Mouse (Mus musculus) heart, adult 18-20 months (tissue): Measurements from ENCODE around the gene Arhgef3. TPM values are rescaled to one million over a fixed set of nuclear protein-coding genes. Genes with fewer than 3 reads are reported as not detected.

Experiments used
- DNase-seq, 2 experiments: peaks; one replicate each; pipeline ENCODE4 v3.0.0; 2021 to 2022; ENCODE audit warnings: mixed read lengths in 1 of 2
- long read RNA-seq, 2 experiments: library from polyadenylated mRNA; stranded (forward); transcript quantifications; one replicate each; pipeline ENCODE4 v2.0.0; 2021
- total RNA-seq, 2 experiments: library from RNA; stranded (reverse); gene quantifications; 2 replicates each; pipeline ENCODE4 v1.2.3; 2021

Arhgef3 gene
- 10 to 100 TPM; 24.5 to 26.1 TPM for total RNA-seq
- long read RNA-seq, experiment 1, transcript Arhgef3-201 (11 exons, 3,585 nt), result major isoform, 5 of 18 reads
- long read RNA-seq, experiment 1, partial matches to known transcripts, result 6 of 18 reads
- long read RNA-seq, experiment 1, other reads (novel, unspliced or antisense), result 5 of 18 reads
- long read RNA-seq, experiment 2, partial matches to known transcripts, result 0 of 4 reads
- long read RNA-seq, experiment 2, other reads (novel, unspliced or antisense), result 2 of 4 reads

GRCm38 (mm10) chr14:27114362-27115274 lies at the start of gene Arhgef3:
Arhgef3 (plus strand) TSS chr14:27114899.
- peak; percentile 78 to 84 for DNase-seq

GRCm38 (mm10) chr14:27066171-27066929 lies 48.3 kb upstream of the Arhgef3 start:
- DNase-seq, result peak in 1 of 2 experiments; percentile 49

- DNase-seq, result no peak
These were observed 46.8 kb upstream of the Arhgef3 start for GRCm38 (mm10) chr14:27067866-27068271.

- DNase-seq, result no peak
These were observed 45.1 kb upstream of the Arhgef3 start for GRCm38 (mm10) chr14:27069434-27070097.

GRCm38 (mm10) chr14:27070128-27070527 lies 44.6 kb upstream of the Arhgef3 start:
- no peak for DNase-seq

- DNase-seq, result no peak
These were observed 43.9 kb upstream of the Arhgef3 start for GRCm38 (mm10) chr14:27070758-27071157.

GRCm38 (mm10) chr14:27071985-27072384 lies 42.7 kb upstream of the Arhgef3 start:
- DNase-seq, result no peak

GRCm38 (mm10) chr14:27075084-27075483 lies 39.6 kb upstream of the Arhgef3 start:
- no peak for DNase-seq

GRCm38 (mm10) chr14:27075909-27076521 lies 38.7 kb upstream of the Arhgef3 start:
- DNase-seq, result peak in 1 of 2 experiments; percentile 23

- no peak for DNase-seq
These were observed 38.2 kb upstream of the Arhgef3 start for GRCm38 (mm10) chr14:27076522-27076920.

- no peak for DNase-seq
These were observed 33.0 kb upstream of the Arhgef3 start for GRCm38 (mm10) chr14:27081536-27082275.

- DNase-seq, result no peak
These were observed 29.2 kb upstream of the Arhgef3 start for GRCm38 (mm10) chr14:27085471-27085870.

- DNase-seq, result no peak
These were observed 28.7 kb upstream of the Arhgef3 start for GRCm38 (mm10) chr14:27085999-27086398.

GRCm38 (mm10) chr14:27094247-27094646 lies 20.5 kb upstream of the Arhgef3 start:
- no peak for DNase-seq

- DNase-seq, result peak in 1 of 2 experiments; percentile 20
These were observed 18.6 kb upstream of the Arhgef3 start for GRCm38 (mm10) chr14:27096133-27096532.

- peak; percentile 81 to 91 for DNase-seq
These were observed 17.9 kb upstream of the Arhgef3 start for GRCm38 (mm10) chr14:27096779-27097178.

- no peak for DNase-seq
These were observed 13.0 kb upstream of the Arhgef3 start for GRCm38 (mm10) chr14:27101735-27102134.

- DNase-seq, result no peak
These were observed 12.0 kb upstream of the Arhgef3 start for GRCm38 (mm10) chr14:27102720-27103119.

GRCm38 (mm10) chr14:27105731-27106457 lies 8.8 kb upstream of the Arhgef3 start:
- DNase-seq, result peak in 1 of 2 experiments; percentile 20
